12 mouse cellular contexts compared by ENCODE assay signal in genomic region chr2:126475681-126476410, GRCm38 (mm10). TPM values are rescaled to one million over a fixed set of nuclear protein-coding genes. Genes with fewer than 3 reads are reported as not detected.
DNase-seq lines count a peak whose midpoint lies in the region; ATAC-seq and TF ChIP-seq lines count a peak whose summit lies in the region.
"Had no signal": no experiment of that assay in that cellular context is flagged by ENCODE, and none has a peak within 500 bp of the region (broad histone marks: within the 10 kb centered on the region; RNA-seq: fewer than 3 reads in every experiment).

No protein-coding gene starts in this region.

- no peak overlapping the region for H3K27ac ChIP-seq in liver, adult 2 months (replicated peaks; ENCODE audit: insufficient read depth, low read depth, low read length)
- H3K27ac ChIP-seq in liver, embryonic 11.5 days (ENCODE audit: low read depth, low read length): no peak overlapping the region
- H3K27ac ChIP-seq in CH12.LX (ENCODE audit: insufficient read depth, low read depth): no peak overlapping the region
- H3K27ac ChIP-seq in midbrain, embryonic 11.5 days (ENCODE audit: low read depth, low read length): no peak overlapping the region

- H3K9ac ChIP-seq in liver, adult 2 months (ENCODE audit: low read depth, low read length): no peak overlapping the region
- H3K9ac ChIP-seq in liver, embryonic 11.5 days (ENCODE audit: low read depth, low read length): no peak overlapping the region
- no peak overlapping the region for H3K9ac ChIP-seq in CH12.LX (ENCODE audit: insufficient read depth, low read depth)
- no peak overlapping the region for H3K9ac ChIP-seq in midbrain, embryonic 11.5 days (ENCODE audit: low read length)

- dilution Hi-C loops in CH12.LX (cut with MboI; ENCODE audit: extremely low pct_ligation_motif_present, extremely low pct_unique_long_range_greater_than_20kb, low sequenced_read_pairs): no loop called here

- no peak for TF ChIP-seq RAD21 in CH12.LX (IDR thresholded peaks at IDR 0.05; ENCODE audit: low read depth, low read length)

- TF ChIP-seq POLR2A in liver, adult 2 months (IDR thresholded peaks at IDR 0.05; ENCODE audit: extremely low read depth, insufficient read depth, low read length): no peak
- no peak for TF ChIP-seq POLR2A in CH12.LX (IDR thresholded peaks at IDR 0.05; ENCODE audit: low read depth, low read length)

- ATAC-seq in liver, embryonic 11.5 days (replicated peaks; ENCODE audit: low FRiP score): no peak
- peak; percentile 92 to 93 for ATAC-seq in hematopoietic stem cell, adult 5-6 weeks (replicated peaks in 1 of 2; ENCODE audit: insufficient read depth in 1 of 2, low FRiP score in 2 of 2, low TSS enrichment in 1 of 2, low read depth in 1 of 2, poor library complexity in 2 of 2, severe bottlenecking in 2 of 2)
- peak; percentile 81 for ATAC-seq in neutrophil, adult 5-6 weeks (ENCODE audit: extremely low read depth, insufficient number of reproducible peaks, low FRiP score, poor library complexity, severe bottlenecking)
- no peak for ATAC-seq in midbrain, embryonic 11.5 days (ENCODE audit: low FRiP score)
- ATAC-seq: hindbrain, embryonic 16.5 days had no signal

- 85% methylated on average over 11 of the region's 11 CpGs for WGBS in liver, adult 2 months
- WGBS in liver, embryonic 11.5 days: 57% methylated on average over 11 of the region's 11 CpGs
- WGBS in midbrain, embryonic 11.5 days: 90% methylated on average over 11 of the region's 11 CpGs

- DNase-seq in liver, adult 2 months (ENCODE audit: extremely low read depth, low read depth, low spot score): peak; percentile 29
- no peak for DNase-seq in liver, embryonic 11.5 days (ENCODE audit: low spot score)
- peak; percentile 49 for DNase-seq in CH12.LX (ENCODE audit: extremely low read depth)
- no peak for DNase-seq in frontal cortex, postnatal 10 days (ENCODE audit: low spot score in 2 of 2)
- DNase-seq in right cerebral cortex, postnatal 10 days (ENCODE audit: low spot score in 2 of 2): no peak
- no peak for DNase-seq in midbrain, embryonic 11.5 days (ENCODE audit: low spot score, missing footprints)
- DNase-seq: cerebellum, adult 8-10 months; gastrocnemius, postnatal 36 days; kidney, adult 8-10 months had no signal

- H3K79me2 ChIP-seq in liver, adult 2 months (ENCODE audit: control insufficient read depth, insufficient read depth, low read length): no peaks in the 10 kb centered on the region
- H3K79me2 ChIP-seq in CH12.LX (replicated peaks; ENCODE audit: control insufficient read depth, extremely low read depth, insufficient read depth, poor library complexity, severe bottlenecking): no peaks in the 10 kb centered on the region

- H3K4me2 ChIP-seq in liver, embryonic 11.5 days: no peak overlapping the region
- H3K4me2 ChIP-seq in CH12.LX (ENCODE audit: insufficient read depth, low read depth, poor library complexity, severe bottlenecking): peak overlapping the region; percentile 64
- no peak overlapping the region for H3K4me2 ChIP-seq in midbrain, embryonic 11.5 days

- H3K4me1 ChIP-seq in liver, adult 2 months (ENCODE audit: control insufficient read depth, insufficient read depth, low read length): no peaks in the 10 kb centered on the region
- no peaks in the 10 kb centered on the region for H3K4me1 ChIP-seq in liver, embryonic 11.5 days (replicated peaks; ENCODE audit: control insufficient read depth, insufficient read depth, low read length)
- peaks cover 8 to 15% of the 10 kb centered on the region in 2 experiments for H3K4me1 ChIP-seq in CH12.LX (ENCODE audit: control insufficient read depth in 1 of 2, insufficient read depth in 2 of 2)
- no peaks in the 10 kb centered on the region for H3K4me1 ChIP-seq in midbrain, embryonic 11.5 days (ENCODE audit: control insufficient read depth, insufficient read depth, low read length)

- no peaks in the 10 kb centered on the region for H3K36me3 ChIP-seq in liver, adult 2 months (ENCODE audit: control insufficient read depth, insufficient read depth, low read length)
- no peaks in the 10 kb centered on the region for H3K36me3 ChIP-seq in liver, embryonic 11.5 days (ENCODE audit: control insufficient read depth, insufficient read depth, low read length)
- H3K36me3 ChIP-seq in CH12.LX (replicated peaks in 1 of 2; ENCODE audit: control insufficient read depth in 1 of 2, insufficient read depth in 1 of 2, low read length in 1 of 2): no peaks in the 10 kb centered on the region
- H3K36me3 ChIP-seq in midbrain, embryonic 11.5 days (ENCODE audit: control insufficient read depth, insufficient read depth, low read length): no peaks in the 10 kb centered on the region

- in situ Hi-C loops in CH12.LX (cut with MboI; ENCODE audit: low pct_ligation_motif_present, low pct_unique_long_range_greater_than_20kb, low sequenced_read_pairs): no loop called here

- no peaks in the 10 kb centered on the region for H3K27me3 ChIP-seq in liver, adult 2 months (ENCODE audit: control insufficient read depth, insufficient read depth, low read length)
- no peaks in the 10 kb centered on the region for H3K27me3 ChIP-seq in liver, embryonic 11.5 days (replicated peaks; ENCODE audit: control insufficient read depth, insufficient read depth, low read length)
- no peaks in the 10 kb centered on the region for H3K27me3 ChIP-seq in CH12.LX (replicated peaks)
- no peaks in the 10 kb centered on the region for H3K27me3 ChIP-seq in midbrain, embryonic 11.5 days (ENCODE audit: control insufficient read depth, insufficient read depth, low read length)

- peak; percentile 28; the same call in 1 of the 2 replicates for TF ChIP-seq EP300 in CH12.LX (IDR thresholded peaks at IDR 0.05; ENCODE audit: low read length)

- no peaks in the 10 kb centered on the region for H3K9me3 ChIP-seq in liver, embryonic 11.5 days (ENCODE audit: control insufficient read depth, low read length)
- no peaks in the 10 kb centered on the region for H3K9me3 ChIP-seq in CH12.LX (replicated peaks; ENCODE audit: low read length)
- H3K9me3 ChIP-seq in midbrain, embryonic 11.5 days (ENCODE audit: control insufficient read depth, low read length): no peaks in the 10 kb centered on the region

- H3K4me3 ChIP-seq in liver, adult 2 months (ENCODE audit: insufficient read depth, low read depth, low read length): no peak overlapping the region
- H3K4me3 ChIP-seq in liver, embryonic 11.5 days (ENCODE audit: low read depth, low read length): no peak overlapping the region
- H3K4me3 ChIP-seq in CH12.LX (replicated peaks in 1 of 3; ENCODE audit: low read depth in 2 of 3, low read length in 2 of 3, poor library complexity in 1 of 3): no peak overlapping the region
- no peak overlapping the region for H3K4me3 ChIP-seq in midbrain, embryonic 11.5 days (ENCODE audit: low read depth, low read length)

- TF ChIP-seq CTCF in liver, adult 2 months (IDR thresholded peaks at IDR 0.05; ENCODE audit: low read depth, low read length): no peak
- TF ChIP-seq CTCF in CH12.LX (conservative IDR thresholded peaks at IDR 0.05 in 1 of 2, IDR thresholded peaks at IDR 0.05 in 1 of 2; ENCODE audit: low read depth in 2 of 2, low read length in 2 of 2): no peak

TF ChIP-seq in CH12.LX, 34 proteins besides CTCF, POLR2A, EP300 and RAD21:
- no peak for TF ChIP-seq ZNF384 (IDR thresholded peaks at IDR 0.05; ENCODE audit: low read depth, low read length)
- TF ChIP-seq BHLHE40 (IDR thresholded peaks at IDR 0.05; ENCODE audit: low read depth, low read length): peak; percentile 22; the same call in 1 of the 2 replicates
TF ChIP-seq in CH12.LX: peak in this region for 1.

RNA-seq across cellular contexts. Expression of gene Atp8b4, which starts 24.6 kb away (rescaled TPM):
- 0.55 and 0.87 TPM in 2 replicates for total RNA-seq in liver, adult 2 months (2014; rRNA removed)
- 0.21 and 0.31 TPM in 2 replicates for polyA plus RNA-seq in liver, adult 2 months (2012; rRNA removed)
- polyA plus RNA-seq in liver, embryonic 11.5 days (2014; fragmentation: Nextera tagmentation; extraction: Ambion mirVana): 2.2 TPM in 2 replicates
- 1.0 and 1.9 TPM in 2 replicates for total RNA-seq in CH12.LX (2012; rRNA removed)
- 0.72 and 0.79 TPM in 2 replicates for total RNA-seq in CH12.LX (2014; rRNA removed)
- polyA plus RNA-seq in CH12.LX (2012; ENCODE audit: insufficient read length, low read depth): 0.50 and 1.5 TPM in 2 replicates
- total RNA-seq in hematopoietic stem cell, adult 5-6 weeks (2017): 31.5 and 55.8 TPM in 2 replicates
- total RNA-seq in neutrophil, adult 5-6 weeks (2017): 64.2 and 76.6 TPM in 2 replicates
- 0.07 TPM in 1 of 2 replicates, not detected in the other for polyA plus RNA-seq in midbrain, embryonic 11.5 days (2014; fragmentation: Nextera tagmentation; extraction: Ambion mirVana)

Comparison
In these comparisons a context has a peak if more than half of its experiments do, and no peak if none do; other contexts are left out.
1. DNase-seq: peak in liver, adult 2 months (single experiment) and CH12.LX (single experiment); none in liver, embryonic 11.5 days (single experiment), frontal cortex, postnatal 10 days (0 of 2), right cerebral cortex, postnatal 10 days (0 of 2) and midbrain, embryonic 11.5 days (single experiment).
2. ATAC-seq: peak in hematopoietic stem cell, adult 5-6 weeks (2 of 2) and neutrophil, adult 5-6 weeks (single experiment); none in liver, embryonic 11.5 days (single experiment) and midbrain, embryonic 11.5 days (single experiment).
3. RNA of gene Atp8b4, which starts 24.6 kb away (total RNA-seq): 64.2 to 76.6 TPM in neutrophil, adult 5-6 weeks and 31.5 to 55.8 TPM in hematopoietic stem cell, adult 5-6 weeks; 0.72 to 1.9 TPM in CH12.LX and 0.55 to 0.87 TPM in liver, adult 2 months; every median in the first group is over 10 times any median in the second.